Mouse (Mus musculus): ENCODE data around the gene Egr4.

The Egr4 gene

GRCm38 (mm10) chr6:85513531-85513910 is at the start of gene Egr4:
Egr4 (minus strand) TSS chr6:85513589.
- DNase-seq (ENCODE audit: low read depth, low spot score), result no peak

DNA sequence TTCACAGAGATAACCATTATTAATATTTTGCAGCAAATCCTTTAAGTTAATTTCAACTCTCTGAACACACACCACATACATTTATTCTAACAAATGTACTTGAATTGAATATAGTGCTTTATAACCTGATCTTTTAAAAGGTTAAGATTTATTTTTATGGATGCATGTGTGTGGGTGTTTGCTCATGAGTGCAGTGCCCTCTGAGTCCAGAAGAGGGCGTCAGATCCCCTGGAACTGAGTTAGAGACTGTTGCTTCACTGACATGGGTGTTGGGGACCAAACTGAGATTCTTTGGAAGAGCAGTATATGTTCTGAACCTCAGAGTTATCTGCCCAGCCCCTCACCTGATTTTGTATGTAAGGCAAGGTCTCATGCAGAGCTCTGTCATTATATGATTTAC is 49.0 kb upstream of the Egr4 start:
- no peak for DNase-seq (ENCODE audit: low read depth, low spot score)

- no peak for DNase-seq (ENCODE audit: low read depth, low spot score)
Observed at GRCm38 (mm10) chr6:85547642-85548041, 34.3 kb upstream of the Egr4 start.

DNA sequence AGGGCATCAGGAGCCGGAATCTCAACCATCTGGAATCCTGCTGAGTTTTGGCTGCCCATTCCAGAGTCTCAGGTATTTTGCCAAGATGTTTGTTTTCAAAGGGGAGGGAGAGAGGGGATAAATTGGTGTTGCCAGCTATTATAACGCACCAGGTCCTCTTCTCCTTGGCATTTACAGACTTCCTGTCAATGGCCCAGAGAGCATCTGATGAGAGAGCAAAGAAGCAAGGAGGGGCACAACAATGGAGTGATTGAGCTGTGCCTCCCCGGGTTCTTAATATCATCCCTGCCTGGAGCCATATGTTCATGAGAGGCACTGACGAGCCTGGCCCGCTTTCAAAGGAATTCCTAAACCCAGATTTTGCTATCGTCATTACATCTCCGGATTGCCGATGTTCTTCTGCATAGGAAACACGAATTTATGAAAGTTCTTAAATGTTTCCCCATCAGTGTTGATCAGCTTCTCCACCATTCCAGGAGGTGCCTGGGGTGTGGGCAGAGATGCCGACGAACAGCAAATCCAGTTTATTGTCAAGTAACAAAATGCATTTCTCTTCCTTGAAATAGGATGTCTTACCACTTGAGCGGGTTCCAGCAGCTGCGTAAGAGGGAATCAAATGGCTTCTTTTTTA is 31.0 kb upstream of the Egr4 start:
- DNase-seq (ENCODE audit: low read depth, low spot score), result no peak

DNA sequence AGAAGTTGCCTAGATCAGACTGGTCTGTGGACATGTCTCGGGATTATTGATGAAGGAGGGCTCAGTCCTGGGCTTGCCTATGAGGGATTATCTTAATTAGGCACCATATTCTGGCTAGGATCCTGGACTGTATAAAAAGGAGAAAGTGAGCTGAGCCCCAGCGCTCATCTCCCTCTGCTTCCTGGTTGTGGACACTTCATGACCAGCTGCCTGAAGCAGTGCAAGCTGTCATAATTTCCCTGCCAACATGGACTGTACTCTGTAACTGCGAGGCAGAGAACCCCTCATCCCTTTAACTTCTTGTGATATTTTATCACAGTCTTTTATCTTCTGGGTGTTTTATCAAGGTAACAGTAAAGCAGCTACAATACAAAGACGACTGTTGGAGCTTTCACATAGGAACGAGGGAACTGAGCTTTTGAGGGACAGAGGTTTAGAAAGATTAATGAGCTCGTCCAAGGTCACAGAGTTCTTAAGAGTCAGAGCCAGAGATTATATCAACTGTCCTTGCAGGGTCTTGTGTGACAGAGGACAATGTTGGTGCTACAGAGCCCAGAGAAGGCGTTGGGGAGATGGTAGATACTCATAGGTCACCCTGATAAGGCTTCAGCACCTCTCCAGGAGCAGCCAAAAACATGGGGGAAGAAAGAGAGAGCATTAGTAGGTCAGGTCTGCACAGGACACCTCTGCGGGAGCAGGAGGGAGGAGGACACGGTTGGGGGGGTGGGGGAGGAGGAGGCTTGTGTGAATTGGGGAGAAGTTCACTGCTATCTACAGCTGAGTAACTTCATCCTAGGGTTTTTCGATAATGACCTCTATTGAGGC is 30.2 kb upstream of the Egr4 start:
- DNase-seq (ENCODE audit: low read depth, low spot score), result no peak

DNA sequence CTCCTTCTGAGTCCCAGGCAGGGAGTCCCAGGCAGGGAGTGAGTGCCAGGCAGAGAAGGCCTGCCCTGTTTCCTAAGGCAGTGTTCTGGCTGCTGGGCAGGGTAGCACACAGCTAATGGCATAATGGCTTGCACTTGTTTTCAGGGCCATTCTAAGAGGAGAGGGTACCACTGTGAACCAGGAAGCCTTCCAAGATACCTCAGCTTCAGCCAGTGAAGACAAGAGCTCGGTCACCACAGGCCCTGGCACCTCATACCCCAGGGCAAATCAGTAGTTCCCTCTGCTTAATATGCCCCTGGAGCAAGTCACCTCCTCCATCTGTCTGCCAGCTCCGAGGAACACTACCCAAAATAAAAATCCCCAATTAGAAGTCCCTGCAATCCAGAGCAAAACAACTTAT is 9.4 kb upstream of the Egr4 start:
- no peak for DNase-seq (ENCODE audit: low read depth, low spot score)

GRCm38 (mm10) chr6:85522026-85522425 is 8.6 kb upstream of the Egr4 start:
- DNase-seq (ENCODE audit: low read depth, low spot score), result no peak

GRCm38 (mm10) chr6:85518091-85518693 is 4.8 kb upstream of the Egr4 start:
- DNase-seq (ENCODE audit: low read depth, low spot score), result peak; percentile 64

DNA sequence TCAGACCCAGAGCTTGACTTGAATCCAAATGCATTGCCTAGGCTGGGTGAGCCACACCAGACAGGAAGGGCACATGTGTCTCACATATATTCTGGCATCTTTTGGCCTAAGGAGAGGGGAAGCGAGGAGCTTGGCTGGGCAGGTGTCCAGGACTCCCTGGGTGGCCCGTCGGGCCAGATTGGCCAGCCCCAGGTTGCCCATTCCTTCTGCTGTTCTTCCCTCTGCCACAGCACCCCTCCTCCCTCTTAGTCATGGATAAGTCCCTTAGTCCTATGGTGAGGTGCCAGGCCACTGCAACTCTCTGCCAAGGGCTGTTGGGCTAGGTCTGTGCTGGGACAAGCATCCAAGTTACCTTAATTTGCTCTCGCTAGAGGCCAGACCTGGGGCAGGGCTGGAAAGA is 2.6 kb upstream of the Egr4 start:
- peak; percentile 13 for DNase-seq (ENCODE audit: low read depth, low spot score)

GRCm38 (mm10) chr6:85512577-85513530 is 535 bp downstream of the Egr4 start:
- no peak for DNase-seq (ENCODE audit: low read depth, low spot score)

- no peak for DNase-seq (ENCODE audit: low read depth, low spot score)
Observed at GRCm38 (mm10) chr6:85512056-85512440, 1.3 kb downstream of the Egr4 start.

DNA sequence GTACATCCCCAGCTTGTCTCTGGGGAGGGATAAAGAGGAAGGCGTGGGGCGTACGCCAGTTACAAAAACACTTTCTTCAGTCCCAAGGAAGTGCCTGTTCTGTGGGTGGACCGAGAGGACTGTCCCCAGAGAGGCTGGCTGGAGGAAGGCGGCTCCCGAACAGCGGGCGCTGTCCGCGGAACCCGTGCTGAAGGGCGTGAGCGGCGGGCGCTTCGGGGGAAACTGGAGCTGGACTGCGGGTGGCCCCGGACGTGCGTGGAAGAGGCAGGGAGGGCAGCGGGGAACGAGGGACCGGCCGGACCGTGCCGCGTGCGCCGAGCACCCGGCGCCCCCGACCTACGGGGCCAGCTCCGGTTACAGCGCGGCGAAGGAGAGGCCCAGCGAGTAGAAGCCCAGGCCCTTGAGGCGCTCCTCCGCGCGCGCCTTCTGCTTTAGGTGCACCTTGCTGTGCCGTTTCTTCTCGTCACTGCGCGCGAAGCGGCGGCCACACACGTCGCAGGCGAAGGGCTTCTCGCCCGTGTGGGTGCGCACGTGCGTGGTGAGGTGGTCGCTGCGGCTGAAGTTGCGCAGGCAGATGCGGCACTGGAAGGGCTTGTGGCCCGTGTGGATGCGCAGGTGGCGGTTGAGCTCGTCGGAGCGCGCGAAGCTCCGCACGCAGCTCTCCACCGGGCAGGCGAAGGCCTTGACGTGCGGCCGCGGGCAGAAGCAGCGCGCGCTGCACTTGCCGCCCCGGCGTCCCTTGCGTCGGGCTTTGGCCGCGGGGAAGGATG is 1.9 kb downstream of the Egr4 start:
- DNase-seq (ENCODE audit: low read depth, low spot score), result no peak

DNA sequence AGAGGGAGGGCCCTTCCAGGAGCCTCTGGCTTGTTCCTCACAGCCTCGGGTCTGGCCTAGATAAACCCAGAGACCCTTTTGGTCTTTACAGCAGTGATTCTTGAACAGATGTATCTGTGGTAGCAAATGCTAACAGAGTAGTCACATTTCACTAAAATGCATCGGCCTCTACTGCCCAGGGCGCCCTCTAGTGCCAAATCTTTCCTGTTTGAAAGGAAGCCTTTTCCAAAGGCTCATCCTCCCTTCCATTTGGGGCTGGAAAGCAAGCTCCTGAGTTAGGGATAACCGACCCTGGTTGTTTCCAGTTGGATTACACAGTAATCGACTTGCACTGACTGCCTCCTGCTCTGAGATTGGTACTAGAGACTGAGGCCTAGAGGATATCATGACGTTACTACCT is 2.9 kb downstream of the Egr4 start:
- DNase-seq (ENCODE audit: low read depth, low spot score), result peak; percentile 46

DNA sequence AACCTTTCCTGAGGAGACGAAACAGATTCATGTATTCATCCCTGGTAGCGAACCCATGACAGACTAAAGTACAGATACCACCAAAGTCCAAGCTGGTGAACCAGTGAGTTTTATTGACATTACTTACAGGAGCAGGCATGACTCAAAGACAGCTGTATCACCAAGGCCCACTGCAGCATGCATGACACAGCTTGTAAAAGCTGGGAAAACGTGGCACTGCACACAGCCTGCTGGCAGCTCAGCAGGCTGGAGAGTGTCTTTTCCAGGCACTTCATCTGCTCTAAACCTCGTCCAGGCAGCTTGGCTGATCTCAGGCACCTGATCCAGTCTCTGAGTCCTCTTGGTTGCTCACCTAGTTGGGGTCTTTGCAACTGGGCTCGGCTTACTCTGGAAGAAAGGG is 4.8 kb downstream of the Egr4 start:
- peak; percentile 17 for DNase-seq (ENCODE audit: low read depth, low spot score)

GRCm38 (mm10) chr6:85504908-85505307 is 8.5 kb downstream of the Egr4 start:
- no peak for DNase-seq (ENCODE audit: low read depth, low spot score)

DNA sequence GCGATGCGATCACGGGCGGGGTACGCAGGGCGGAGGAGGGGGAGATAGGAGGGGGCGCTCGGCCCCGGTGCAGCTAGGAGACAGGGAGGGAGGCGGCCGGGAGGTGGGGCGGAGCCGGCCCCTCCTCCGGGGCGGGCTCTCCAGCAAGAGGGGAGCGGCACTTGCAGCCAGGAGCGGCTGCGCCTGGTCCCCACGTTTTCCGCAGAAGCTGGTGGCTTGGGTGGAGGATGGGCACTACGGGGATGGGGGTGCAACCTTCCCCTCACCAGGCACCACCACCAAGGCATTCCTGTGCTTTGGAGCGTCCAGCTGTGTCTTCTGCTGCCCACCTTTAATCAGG is 10.5 kb downstream of the Egr4 start, which contains the start of gene Fbxo41:
Gene Fbxo41, minus strand, starts transcription at position 84 of the 340 bp plus-strand sequence.
- DNase-seq (ENCODE audit: low read depth, low spot score), result no peak

- DNase-seq (ENCODE audit: low read depth, low spot score), result no peak
Observed at GRCm38 (mm10) chr6:85502103-85502910, 11.1 kb downstream of the Egr4 start.

DNA sequence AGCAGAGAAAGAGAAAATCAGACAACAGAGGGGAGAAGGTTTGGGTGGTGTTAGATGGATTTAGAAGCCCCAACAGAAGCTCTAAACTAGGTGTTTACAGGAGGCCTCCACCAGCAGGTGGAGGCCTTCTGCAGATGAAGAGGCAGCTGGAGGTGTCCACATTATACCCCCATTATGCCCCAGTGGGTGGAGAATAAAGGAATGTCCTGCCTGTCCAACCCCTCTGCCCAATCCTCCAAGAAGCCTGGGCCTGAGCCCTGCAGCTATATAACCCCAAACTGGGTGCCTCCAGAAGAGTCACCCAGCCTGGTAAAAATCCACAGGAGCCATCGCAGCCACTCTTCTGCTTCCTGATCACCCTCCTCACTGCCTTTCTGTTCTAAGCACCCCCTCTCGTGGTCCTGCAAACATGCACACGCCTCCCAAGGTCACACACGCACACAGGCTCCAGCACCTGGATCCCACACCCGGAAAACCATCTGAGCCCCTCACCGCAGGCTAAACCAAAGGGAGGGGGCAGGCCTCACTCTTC is 11.8 kb downstream of the Egr4 start:
- DNase-seq (ENCODE audit: low read depth, low spot score), result no peak

GRCm38 (mm10) chr6:85500416-85500815 is 13.0 kb downstream of the Egr4 start:
- no peak for DNase-seq (ENCODE audit: low read depth, low spot score)

GRCm38 (mm10) chr6:85498147-85498546 is 15.2 kb downstream of the Egr4 start:
- peak; percentile 44 for DNase-seq (ENCODE audit: low read depth, low spot score)

Data from 3T3-L1 (cell line).